Mouse (Mus musculus) layer of hippocampus, adult 9-11 months (tissue): ENCODE data around the gene Klk1b26.
A peak's percentile ranks its signal among the peaks of the same experiment; 100 is the strongest.
"Not testable (repeated sequence)": the region's sequence is repeated elsewhere in the genome, so short reads cannot be mapped to it uniquely, and the experiment has no call there.

Source experiments
- DNase-seq: peaks from one replicate; pipeline ENCODE4 v3.0.0; 2022

Klk1b26 gene

GRCm38 (mm10) chr7:44011868-44012267 is at the start of gene Klk1b26:
Gene Klk1b26 (plus strand): TSS chr7:44012168.
- DNase-seq: not testable (repeated sequence)

DNA sequence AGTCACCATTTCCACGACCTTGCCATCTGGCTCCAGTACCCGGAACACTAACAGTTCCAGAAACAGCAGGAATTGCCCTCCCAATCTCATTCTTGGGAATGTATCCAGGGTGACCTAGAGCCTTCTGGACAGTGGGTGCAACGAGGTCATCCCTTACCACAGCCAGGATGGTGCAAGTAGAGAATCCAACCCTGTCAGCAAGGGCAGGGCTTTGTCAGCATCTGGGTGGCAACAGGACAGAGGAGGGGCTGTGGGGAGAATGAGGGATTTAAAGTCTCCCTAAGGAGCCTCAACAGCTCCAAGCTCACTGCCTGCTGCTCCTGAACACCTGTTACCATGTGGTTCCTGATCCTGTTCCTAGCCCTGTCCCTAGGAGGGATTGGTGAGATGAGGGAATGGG is 45.5 kb upstream of the Klk1b26 start, which contains the start of gene Klk1b1:
Klk1b1 (plus strand) TSS at position 301 of the 400 bp plus-strand sequence.
- DNase-seq: no peak

GRCm38 (mm10) chr7:43967058-43967457 is 44.9 kb upstream of the Klk1b26 start:
- no peak for DNase-seq

DNA sequence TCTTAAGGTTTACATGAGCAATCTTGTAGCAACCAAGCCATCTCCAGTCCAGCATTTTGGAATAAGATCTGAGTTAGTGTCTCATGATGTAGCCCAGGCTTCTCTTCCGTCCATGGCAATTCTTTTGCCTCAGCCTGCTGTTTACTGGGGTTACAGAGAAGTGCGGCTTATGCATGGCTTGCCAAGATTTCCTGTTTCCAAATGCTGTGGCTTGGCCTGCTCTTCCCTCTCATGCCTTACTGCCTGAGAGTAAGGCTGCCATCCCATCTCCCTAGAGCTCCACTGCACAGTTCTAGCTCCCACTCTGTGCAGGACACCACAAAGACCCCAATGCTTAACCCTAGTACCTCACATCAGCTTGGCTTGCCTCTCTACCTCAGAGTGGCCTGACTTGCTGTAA is 44.4 kb upstream of the Klk1b26 start:
- no peak for DNase-seq

DNA sequence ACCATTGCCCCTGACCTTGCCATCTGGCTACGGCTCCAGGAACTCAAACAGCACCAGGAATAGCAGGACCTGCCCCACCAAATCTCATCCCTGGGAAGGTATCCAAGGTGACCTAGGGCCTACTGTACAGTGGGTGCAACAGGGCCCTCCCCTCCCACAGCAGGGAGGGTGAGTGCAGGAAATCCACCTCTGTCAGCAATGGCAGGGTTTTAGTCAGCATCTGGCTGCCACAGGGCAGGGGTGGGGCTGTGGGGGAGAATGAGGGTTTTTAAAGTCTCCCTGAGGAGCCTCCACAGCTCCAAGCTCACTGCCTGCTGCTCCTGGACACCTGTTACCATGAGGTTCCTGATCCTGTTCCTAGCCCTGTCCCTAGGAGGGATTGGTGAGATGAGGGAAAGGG is 36.2 kb upstream of the Klk1b26 start, which contains the start of gene Klk1b9:
Klk1b9 (plus strand) TSS at position 301 of the 400 bp plus-strand sequence.
- not testable (repeated sequence) for DNase-seq

DNA sequence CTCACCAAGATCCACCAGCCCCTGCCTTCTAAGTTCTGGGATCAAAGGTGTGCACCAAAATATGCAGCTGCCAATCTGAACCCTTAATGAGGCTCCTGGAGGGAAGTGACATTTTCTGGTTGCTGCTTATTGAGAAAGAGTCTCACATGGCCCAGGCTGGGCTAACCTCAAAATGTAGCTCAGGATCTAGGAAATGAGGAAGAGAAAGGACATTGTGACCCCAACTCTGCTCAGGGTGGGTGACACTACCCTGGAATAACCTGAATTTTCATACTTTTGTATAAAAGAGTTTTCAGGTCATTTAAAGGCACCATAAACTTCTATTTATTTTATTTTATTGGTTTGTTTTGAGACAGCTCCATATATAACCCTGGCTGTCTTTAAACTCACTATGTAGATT is 26.3 kb upstream of the Klk1b26 start:
- DNase-seq: no peak

DNA sequence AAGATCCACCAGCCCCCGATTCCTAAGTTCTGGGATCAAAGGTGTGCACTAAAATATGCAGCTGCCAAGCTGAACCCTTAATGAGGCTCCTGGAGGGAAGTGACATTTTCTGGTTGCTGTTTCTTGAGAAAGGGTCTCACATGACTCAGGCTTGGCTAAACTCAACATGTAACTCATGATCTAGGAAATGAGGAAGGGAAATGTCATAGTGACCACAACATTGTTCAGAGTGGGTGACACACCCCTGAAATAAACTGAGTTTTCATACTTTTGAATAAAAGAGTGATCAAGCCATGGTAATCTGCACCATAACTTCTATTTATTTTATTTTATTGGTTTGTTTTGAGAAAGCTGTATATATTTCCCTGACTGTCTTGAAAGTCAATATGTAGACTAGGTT is 17.1 kb upstream of the Klk1b26 start:
- DNase-seq: not testable (repeated sequence)

DNA sequence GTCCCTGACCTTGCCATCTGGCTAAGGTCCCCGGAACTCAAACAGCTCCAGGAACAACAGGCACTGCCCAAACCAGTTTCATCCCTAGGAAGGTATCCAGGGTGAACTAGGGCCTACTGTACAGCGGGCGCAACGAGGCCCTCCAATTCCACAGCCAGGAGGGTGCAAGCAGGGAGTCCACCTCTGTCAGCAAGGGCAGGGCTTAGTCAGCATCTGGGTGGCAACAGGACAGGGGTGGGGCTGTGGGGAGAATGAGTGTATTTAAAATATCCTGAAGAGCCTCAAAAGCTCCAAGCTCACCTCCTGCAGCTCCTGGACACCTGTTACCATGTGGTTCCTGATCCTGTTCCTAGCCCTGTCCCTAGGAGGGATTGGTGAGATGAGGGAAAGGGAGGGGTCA is 16.4 kb upstream of the Klk1b26 start, which contains the start of gene Klk1b11:
Klk1b11 (plus strand) TSS at position 301 of the 400 bp plus-strand sequence.
- not testable (repeated sequence) for DNase-seq

GRCm38 (mm10) chr7:44004847-44005246 is 7.1 kb upstream of the Klk1b26 start:
- no peak for DNase-seq

DNA sequence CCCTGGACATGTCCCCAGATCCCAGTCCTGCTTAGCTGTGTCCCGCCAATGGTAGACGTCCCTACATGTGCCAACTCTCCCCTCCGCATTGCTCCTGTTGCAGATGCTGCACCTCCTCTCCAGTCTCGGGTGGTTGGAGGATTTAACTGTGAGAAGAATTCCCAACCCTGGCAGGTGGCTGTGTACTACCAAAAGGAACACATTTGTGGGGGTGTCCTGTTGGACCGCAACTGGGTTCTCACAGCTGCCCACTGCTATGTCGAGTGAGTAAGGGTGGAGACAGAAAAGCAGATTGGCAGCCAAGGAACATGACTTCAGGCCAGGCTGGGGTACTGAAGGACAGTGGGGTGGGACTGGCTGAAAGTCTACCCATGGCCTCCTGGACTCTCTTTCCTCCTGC is 2.7 kb downstream of the Klk1b26 start:
- peak; percentile 13 for DNase-seq

DNA sequence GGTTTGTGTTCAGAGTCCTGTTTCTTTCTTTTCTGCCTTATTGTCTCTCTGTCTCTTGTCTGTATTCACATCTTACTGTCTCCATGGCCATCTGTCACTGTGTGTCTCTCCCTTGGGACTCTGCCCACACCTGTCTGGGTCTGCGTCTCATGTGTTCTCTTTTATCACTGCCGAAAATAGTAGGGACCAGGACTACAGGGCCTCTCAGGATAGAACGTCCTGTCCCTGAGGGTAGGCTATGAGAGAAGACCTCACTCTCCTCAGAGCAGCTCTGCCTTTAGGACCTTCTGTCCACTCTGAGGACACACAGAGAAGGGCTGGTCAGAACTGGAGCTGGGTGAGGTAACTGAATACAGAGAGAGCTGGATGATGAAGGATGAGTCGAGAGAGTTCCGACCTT is 3.1 kb downstream of the Klk1b26 start:
- no peak for DNase-seq

DNA sequence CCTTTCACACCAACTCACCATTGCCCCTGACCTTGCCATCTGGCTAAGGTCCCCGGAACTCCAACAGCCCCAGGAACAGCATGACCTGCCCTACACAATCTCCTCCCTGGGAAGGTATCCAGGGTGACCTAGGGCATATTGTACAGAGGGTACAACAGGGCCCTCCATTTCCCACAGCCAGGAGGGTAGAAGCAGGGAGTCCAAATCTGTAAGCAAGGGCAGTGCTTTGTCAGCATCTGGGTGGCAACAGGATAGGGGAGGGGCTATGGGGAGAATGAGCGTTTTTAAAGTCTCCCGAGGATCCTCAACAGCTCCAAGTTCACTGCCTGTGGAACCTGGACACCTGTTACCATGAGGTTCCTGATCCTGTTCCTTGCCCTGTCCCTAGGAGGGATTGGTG is 40.0 kb downstream of the Klk1b26 start, which contains the start of gene Klk1b27:
Klk1b27 (plus strand) TSS at position 301 of the 400 bp plus-strand sequence.
- not testable (repeated sequence) for DNase-seq
